Mouse (Mus musculus): ENCODE results near the gene Csnk2b.

DNA sequence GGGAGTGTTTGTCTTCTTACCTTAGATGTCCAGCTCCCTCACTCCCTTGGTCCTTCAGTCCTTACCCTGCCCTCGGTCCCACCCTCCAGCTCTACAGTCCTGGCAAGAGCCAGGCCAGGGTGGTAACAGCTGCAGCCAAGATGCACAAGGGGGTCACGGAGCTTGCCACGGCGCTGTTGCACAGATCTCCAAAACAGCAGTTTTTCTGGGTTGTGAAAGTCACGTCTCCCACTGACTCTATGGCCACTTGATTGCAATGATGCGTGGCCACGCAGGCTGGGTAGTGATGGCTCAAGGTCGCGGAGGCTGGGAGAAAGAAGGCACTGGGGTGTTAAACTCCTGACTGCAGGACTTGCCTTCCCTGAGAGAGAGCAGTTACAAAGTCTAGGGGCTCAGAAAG lies 50.4 kb downstream of the Csnk2b start:
- TF ChIP-seq EP300 (IDR thresholded peaks at IDR 0.05) = no peak
- no peak for TF ChIP-seq CTCF (IDR thresholded peaks at IDR 0.05)
